Mouse (Mus musculus): ENCODE measurements around the gene Cpeb3. TPM values are rescaled to one million over a fixed set of nuclear protein-coding genes. Genes with fewer than 3 reads are reported as not detected.

Gene Cpeb3
- polyA plus RNA-seq, 1 experiment, result 86.5 TPM

DNA sequence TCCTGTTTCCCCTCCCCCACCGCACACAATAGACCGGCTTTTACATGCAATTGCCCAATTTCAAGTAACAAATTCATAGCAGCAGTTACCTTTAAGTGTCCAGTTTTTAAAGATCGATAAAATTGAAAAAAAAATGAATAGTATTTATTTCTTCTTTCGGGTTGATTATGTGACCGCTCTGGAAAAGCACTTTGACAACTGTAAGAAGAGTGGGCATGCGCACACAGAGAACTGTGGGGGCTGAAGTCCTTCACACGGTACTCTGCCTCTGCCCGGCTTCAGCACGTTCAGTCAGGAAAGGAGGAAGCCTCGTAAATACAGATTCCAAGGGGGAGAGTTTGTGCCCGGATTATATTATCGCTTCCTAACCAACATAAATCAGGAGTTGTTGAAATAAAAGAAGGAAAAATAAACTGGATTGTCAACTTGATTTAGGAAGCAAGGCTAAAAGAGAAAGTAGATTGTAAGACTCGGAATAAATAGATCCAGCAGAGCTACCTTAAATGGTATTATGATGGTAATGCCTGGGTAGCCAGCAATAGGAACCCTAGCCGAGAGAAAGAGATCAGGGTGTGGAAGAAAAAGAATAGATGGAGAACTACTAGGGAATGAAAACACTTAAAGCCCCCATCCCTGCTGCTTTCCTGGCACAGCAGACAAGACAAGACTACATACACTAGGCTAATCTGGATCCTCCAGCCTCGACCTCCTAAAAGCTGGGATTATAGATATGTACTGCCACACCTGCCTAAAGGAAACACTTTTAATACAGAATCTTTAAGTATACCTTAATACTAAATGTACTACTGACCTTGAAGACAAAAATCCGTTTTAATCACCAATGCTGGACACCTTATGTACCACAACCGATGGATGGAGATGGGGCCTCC lies 30.3 kb downstream of the Cpeb3 start:
- H3K27me3 ChIP-seq (ENCODE audit: control insufficient read depth, insufficient read depth, low read length), result no peaks in the 10 kb centered on the region
- H3K27ac ChIP-seq (ENCODE audit: control insufficient read depth, insufficient read depth, low read depth, low read length), result no peak overlapping the region

DNA sequence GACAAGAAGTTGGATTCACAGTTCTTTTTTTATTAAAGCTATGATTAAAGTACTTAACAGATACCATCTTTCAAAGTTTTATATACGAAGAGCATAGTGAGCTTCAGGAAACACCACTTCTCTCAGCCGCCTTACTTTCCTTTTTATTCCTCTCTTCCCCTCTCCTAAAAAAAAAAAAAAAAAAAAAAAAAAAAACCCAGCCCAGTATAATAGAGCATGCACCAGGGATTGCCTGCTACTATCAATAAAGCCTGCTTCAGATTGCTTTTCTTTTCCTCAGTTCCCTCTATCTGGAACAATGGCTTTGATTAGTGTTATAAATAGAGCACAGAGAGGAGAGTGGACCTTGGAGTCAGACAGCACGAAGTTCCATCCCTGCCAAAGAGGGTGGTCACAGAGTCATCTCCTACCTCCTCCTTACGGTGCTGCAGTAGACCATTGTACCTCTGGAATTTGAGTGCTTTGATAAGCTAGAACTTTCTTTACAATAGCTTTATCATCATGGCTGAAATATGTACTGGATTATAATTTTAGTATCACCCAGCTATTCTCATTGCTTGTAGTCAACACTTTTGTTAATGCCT lies 31.4 kb downstream of the Cpeb3 start:
- no peak overlapping the region for H3K4me3 ChIP-seq (ENCODE audit: control insufficient read depth, low read depth, low read length)
- H3K4me1 ChIP-seq (ENCODE audit: control insufficient read depth, insufficient read depth, low read length), result peaks cover 3% of the 10 kb centered on the region
- no peaks in the 10 kb centered on the region for H3K27me3 ChIP-seq (ENCODE audit: control insufficient read depth, insufficient read depth, low read length)
- TF ChIP-seq CTCF (IDR thresholded peaks at IDR 0.05; ENCODE audit: control insufficient read depth, insufficient read depth, insufficient replicate concordance, low read depth, low read length), result no peak
- no peak for TF ChIP-seq POLR2A (IDR thresholded peaks at IDR 0.05; ENCODE audit: control insufficient read depth, low read depth, low read length)
- H3K36me3 ChIP-seq (ENCODE audit: control insufficient read depth, insufficient read depth, low read length), result no peaks in the 10 kb centered on the region
- H3K27ac ChIP-seq (ENCODE audit: control insufficient read depth, insufficient read depth, low read depth, low read length), result no peak overlapping the region

More for the DNA sequence above, 30.3 kb downstream of the Cpeb3 start:
- Histone ChIP-seq H3K36me3 (ENCODE audit: control insufficient read depth, insufficient read depth, low read length) (no peaks in the 10 kb centered on the region), H3K4me1 (ENCODE audit: control insufficient read depth, insufficient read depth, low read length) (peaks cover 3% of the 10 kb centered on the region), H3K4me3 (ENCODE audit: control insufficient read depth, low read depth, low read length) (no peak overlapping the region; the same call in 1 of the 2 replicates)
- TF ChIP-seq CTCF (IDR thresholded peaks at IDR 0.05; ENCODE audit: control insufficient read depth, insufficient read depth, insufficient replicate concordance, low read depth, low read length), result no peak
- TF ChIP-seq POLR2A (IDR thresholded peaks at IDR 0.05; ENCODE audit: control insufficient read depth, low read depth, low read length), result no peak

DNA sequence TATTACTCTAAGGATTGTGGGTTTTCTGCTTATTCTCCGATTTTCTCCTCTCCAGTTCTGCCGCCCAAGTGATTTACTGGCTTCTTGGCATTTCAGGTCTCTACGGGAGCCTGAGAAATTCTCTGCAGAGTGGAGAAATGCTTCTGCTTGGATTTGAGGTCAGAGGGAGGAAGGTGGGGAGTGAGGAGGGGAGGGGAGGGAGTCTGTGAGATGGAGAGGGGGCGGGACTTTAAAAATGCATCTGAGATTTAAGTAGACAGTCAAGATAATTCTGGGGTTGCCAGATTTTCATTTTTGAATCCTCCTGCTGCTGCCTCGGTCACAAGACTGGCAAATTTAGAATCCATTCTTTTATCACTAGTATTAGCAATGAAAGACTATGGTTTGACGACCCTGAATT lies 32.5 kb downstream of the Cpeb3 start:
- H3K4me1 ChIP-seq (ENCODE audit: control insufficient read depth, insufficient read depth, low read length), result peaks cover 3% of the 10 kb centered on the region
- TF ChIP-seq CTCF (IDR thresholded peaks at IDR 0.05; ENCODE audit: control insufficient read depth, insufficient read depth, insufficient replicate concordance, low read depth, low read length), result no peak
- no peak for TF ChIP-seq POLR2A (IDR thresholded peaks at IDR 0.05; ENCODE audit: control insufficient read depth, low read depth, low read length)
- H3K4me3 ChIP-seq (ENCODE audit: control insufficient read depth, low read depth, low read length), result no peak overlapping the region
- peak overlapping the region; percentile 27; the same call in 1 of the 2 replicates for H3K27ac ChIP-seq (ENCODE audit: control insufficient read depth, insufficient read depth, low read depth, low read length)
- no peaks in the 10 kb centered on the region for H3K27me3 ChIP-seq (ENCODE audit: control insufficient read depth, insufficient read depth, low read length)
- H3K36me3 ChIP-seq (ENCODE audit: control insufficient read depth, insufficient read depth, low read length), result no peaks in the 10 kb centered on the region

DNA sequence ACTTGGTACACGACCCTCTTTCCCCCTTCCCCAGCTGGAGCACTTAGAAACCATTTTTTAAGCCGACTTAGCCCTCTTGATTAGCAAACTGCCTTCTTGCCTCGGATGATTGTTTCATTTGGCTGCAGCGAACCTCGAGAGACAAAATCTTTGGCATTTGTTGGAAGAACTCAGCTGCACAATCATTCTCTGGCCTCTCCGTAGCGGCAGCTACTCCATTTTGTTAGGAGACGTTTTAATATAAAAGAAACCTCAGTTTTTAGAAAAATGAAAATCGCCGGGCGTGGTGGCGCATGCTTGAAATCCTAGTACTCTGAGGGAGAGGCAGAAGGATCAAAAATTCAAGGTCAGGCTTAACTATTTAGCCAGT lies 33.0 kb downstream of the Cpeb3 start:
- Histone ChIP-seq H3K36me3 (ENCODE audit: control insufficient read depth, insufficient read depth, low read length) (no peaks in the 10 kb centered on the region), H3K27ac (ENCODE audit: control insufficient read depth, insufficient read depth, low read depth, low read length) (peak overlapping the region; percentile 61), H3K27me3 (ENCODE audit: control insufficient read depth, insufficient read depth, low read length) (no peaks in the 10 kb centered on the region), H3K4me1 (ENCODE audit: control insufficient read depth, insufficient read depth, low read length) (peaks cover 3% of the 10 kb centered on the region), H3K4me3 (ENCODE audit: control insufficient read depth, low read depth, low read length) (peak overlapping the region; percentile 83)
- TF ChIP-seq POLR2A (IDR thresholded peaks at IDR 0.05; ENCODE audit: control insufficient read depth, low read depth, low read length) (no peak), CTCF (IDR thresholded peaks at IDR 0.05; ENCODE audit: control insufficient read depth, insufficient read depth, insufficient replicate concordance, low read depth, low read length) (no peak)

DNA sequence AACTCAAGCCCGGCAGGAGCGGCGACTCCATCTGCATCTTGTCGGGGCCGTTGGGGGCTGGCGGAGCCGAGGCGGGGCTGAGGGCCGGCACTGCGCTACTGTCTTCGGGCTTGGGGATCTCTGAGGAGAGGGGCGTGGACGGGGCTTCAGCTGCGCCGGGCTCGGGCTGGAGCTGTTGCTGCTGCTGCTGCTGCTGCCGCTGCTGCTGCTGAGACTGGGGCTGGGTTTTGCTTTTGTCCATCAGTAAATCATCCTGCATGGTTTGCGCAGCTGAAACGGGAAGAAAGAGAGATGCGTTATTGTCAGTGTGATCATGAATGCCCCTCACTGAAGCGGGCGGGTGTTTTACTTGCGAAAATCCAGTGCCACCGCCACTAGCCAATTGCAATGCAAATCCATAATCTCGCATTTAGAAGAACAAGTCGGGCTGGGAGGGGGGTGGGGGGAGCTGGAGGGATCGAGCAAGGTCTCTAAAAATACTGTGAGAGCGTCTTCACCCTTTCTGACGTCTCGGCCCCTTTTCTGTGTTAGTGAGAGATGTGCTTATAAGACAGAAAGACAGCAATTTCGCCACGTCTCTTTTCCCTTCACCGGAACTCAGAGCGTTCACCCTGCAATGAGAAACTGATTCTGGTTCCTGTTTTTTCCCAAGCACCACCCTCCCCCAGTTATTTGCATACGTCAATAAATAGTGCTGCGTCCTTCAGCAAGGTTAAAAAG lies 33.5 kb downstream of the Cpeb3 start:
- H3K4me1 ChIP-seq (ENCODE audit: control insufficient read depth, insufficient read depth, low read length), result peaks cover 3% of the 10 kb centered on the region
- no peaks in the 10 kb centered on the region for H3K36me3 ChIP-seq (ENCODE audit: control insufficient read depth, insufficient read depth, low read length)
- peak overlapping the region; percentile 61 for H3K27ac ChIP-seq (ENCODE audit: control insufficient read depth, insufficient read depth, low read depth, low read length)
- TF ChIP-seq CTCF (IDR thresholded peaks at IDR 0.05; ENCODE audit: control insufficient read depth, insufficient read depth, insufficient replicate concordance, low read depth, low read length) (no peak), POLR2A (IDR thresholded peaks at IDR 0.05; ENCODE audit: control insufficient read depth, low read depth, low read length) (no peak)
- H3K27me3 ChIP-seq (ENCODE audit: control insufficient read depth, insufficient read depth, low read length), result no peaks in the 10 kb centered on the region
- H3K4me3 ChIP-seq (ENCODE audit: control insufficient read depth, low read depth, low read length), result peak overlapping the region; percentile 83

DNA sequence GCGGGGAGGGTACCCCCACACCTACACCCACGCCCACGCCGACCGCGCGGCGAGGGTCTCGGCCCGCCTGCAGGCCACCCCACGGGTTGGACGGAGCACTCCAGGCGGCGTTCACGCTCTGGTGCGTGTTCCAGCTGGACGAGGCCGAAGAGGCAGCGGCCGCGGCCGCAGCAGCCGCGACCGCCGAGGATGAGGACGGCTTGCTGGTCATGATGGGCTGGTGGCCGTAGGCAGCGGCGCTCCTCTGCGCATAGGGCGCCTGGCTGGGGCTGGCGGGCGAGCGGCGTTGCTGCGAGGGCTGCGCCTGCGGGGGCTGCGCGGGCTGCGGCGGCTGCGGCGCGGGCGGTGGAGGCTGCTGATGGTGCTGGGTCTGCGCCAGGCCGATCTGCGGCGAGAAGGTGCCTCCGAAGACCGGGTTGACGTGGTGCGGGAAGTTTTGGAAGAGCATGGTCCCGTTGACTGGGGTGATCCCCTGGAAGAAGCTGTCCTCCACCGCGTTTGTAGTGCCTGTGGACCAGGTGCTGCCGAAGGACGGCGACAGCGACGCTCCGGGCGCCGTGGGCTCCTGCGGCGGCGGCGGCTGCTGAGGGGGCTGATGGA lies 34.2 kb downstream of the Cpeb3 start:
- H3K4me3 ChIP-seq (ENCODE audit: control insufficient read depth, low read depth, low read length), result peak overlapping the region; percentile 83
- TF ChIP-seq POLR2A (IDR thresholded peaks at IDR 0.05; ENCODE audit: control insufficient read depth, low read depth, low read length) (no peak), CTCF (IDR thresholded peaks at IDR 0.05; ENCODE audit: control insufficient read depth, insufficient read depth, insufficient replicate concordance, low read depth, low read length) (no peak)
- H3K4me1 ChIP-seq (ENCODE audit: control insufficient read depth, insufficient read depth, low read length), result peaks cover 3% of the 10 kb centered on the region
- no peaks in the 10 kb centered on the region for H3K27me3 ChIP-seq (ENCODE audit: control insufficient read depth, insufficient read depth, low read length)
- peak overlapping the region; percentile 36 for H3K27ac ChIP-seq (ENCODE audit: control insufficient read depth, insufficient read depth, low read depth, low read length)
- H3K36me3 ChIP-seq (ENCODE audit: control insufficient read depth, insufficient read depth, low read length), result no peaks in the 10 kb centered on the region
